Mouse (Mus musculus): ENCODE measurements around the gene Asb15. TPM values are rescaled to one million over a fixed set of nuclear protein-coding genes. Genes with fewer than 3 reads are reported as not detected.

The Asb15 gene
- polyA plus RNA-seq, 1 experiment from 2014 or later: not detected

- no peak within 1 kb of the TSS for H3K4me3 ChIP-seq (ENCODE audit: low read depth, low read length)
- WGBS: 79% methylated on average over 10 of the region's 10 CpGs
These were observed 69.6 kb downstream of the Asb15 start, which contains the start of gene Lmod2 for GRCm38 (mm10) chr6:24597500-24597899. Gene Lmod2, plus strand, starts transcription at chr6:24597762.

GRCm38 (mm10) chr6:24599179-24599578 is 71.2 kb downstream of the Asb15 start:
- no peak overlapping the region for H3K9ac ChIP-seq (ENCODE audit: low read length)
- no peak overlapping the region for H3K4me2 ChIP-seq (ENCODE audit: low read depth, severe bottlenecking)
- ATAC-seq (ENCODE audit: insufficient number of reproducible peaks, low FRiP score, low TSS enrichment, low read depth): no peak
- DNase-seq (ENCODE audit: low spot score): no peak
- H3K36me3 ChIP-seq (ENCODE audit: control insufficient read depth, insufficient read depth, low read length): no peaks in the 10 kb centered on the region
- no peaks in the 10 kb centered on the region for H3K9me3 ChIP-seq (ENCODE audit: control insufficient read depth, low read length)
- H3K4me3 ChIP-seq (ENCODE audit: low read depth, low read length): no peak overlapping the region
- 94% methylated on average over 6 of the region's 6 CpGs for WGBS
- H3K27ac ChIP-seq (replicated peaks; ENCODE audit: low read depth, low read length): no peak overlapping the region
- H3K4me1 ChIP-seq (ENCODE audit: control insufficient read depth, insufficient read depth, low read length): no peaks in the 10 kb centered on the region
- H3K27me3 ChIP-seq (ENCODE audit: control insufficient read depth, insufficient read depth, low read length): no peaks in the 10 kb centered on the region

More at GRCm38 (mm10) chr6:24597500-24597899, 69.6 kb downstream of the Asb15 start, which contains the start of gene Lmod2:
- ATAC-seq (ENCODE audit: insufficient number of reproducible peaks, low FRiP score, low TSS enrichment, low read depth): no peak
- H3K27ac ChIP-seq (replicated peaks; ENCODE audit: low read depth, low read length): no peak within 1 kb of the TSS
- H3K9ac ChIP-seq (ENCODE audit: low read length): no peak within 1 kb of the TSS
- no peak for DNase-seq (ENCODE audit: low spot score)
- no peaks in the 10 kb centered on the region for H3K4me1 ChIP-seq (ENCODE audit: control insufficient read depth, insufficient read depth, low read length)
- no peak within 1 kb of the TSS for H3K4me2 ChIP-seq (ENCODE audit: low read depth, severe bottlenecking)
- H3K9me3 ChIP-seq (ENCODE audit: control insufficient read depth, low read length): no peaks in the 10 kb centered on the region
- no peaks in the 10 kb centered on the region for H3K36me3 ChIP-seq (ENCODE audit: control insufficient read depth, insufficient read depth, low read length)
- H3K27me3 ChIP-seq (ENCODE audit: control insufficient read depth, insufficient read depth, low read length): no peaks in the 10 kb centered on the region

- WGBS: 96% methylated on average over 5 of the region's 5 CpGs
- no peaks in the 10 kb centered on the region for H3K4me1 ChIP-seq (ENCODE audit: control insufficient read depth, insufficient read depth, low read length)
- no peaks in the 10 kb centered on the region for H3K27me3 ChIP-seq (ENCODE audit: control insufficient read depth, insufficient read depth, low read length)
- H3K4me3 ChIP-seq (ENCODE audit: low read depth, low read length): no peak overlapping the region
- no peak overlapping the region for H3K9ac ChIP-seq (ENCODE audit: low read length)
- H3K36me3 ChIP-seq (ENCODE audit: control insufficient read depth, insufficient read depth, low read length): no peaks in the 10 kb centered on the region
- H3K4me2 ChIP-seq (ENCODE audit: low read depth, severe bottlenecking): no peak overlapping the region
- no peak overlapping the region for H3K27ac ChIP-seq (replicated peaks; ENCODE audit: low read depth, low read length)
- H3K9me3 ChIP-seq (ENCODE audit: control insufficient read depth, low read length): no peaks in the 10 kb centered on the region
- ATAC-seq (ENCODE audit: insufficient number of reproducible peaks, low FRiP score, low TSS enrichment, low read depth): no peak
- no peak for DNase-seq (ENCODE audit: low spot score)
These were observed 71.7 kb downstream of the Asb15 start for GRCm38 (mm10) chr6:24599639-24600038.

- no peak overlapping the region for H3K9ac ChIP-seq (ENCODE audit: low read length)
- no peak overlapping the region for H3K27ac ChIP-seq (replicated peaks; ENCODE audit: low read depth, low read length)
- no peaks in the 10 kb centered on the region for H3K27me3 ChIP-seq (ENCODE audit: control insufficient read depth, insufficient read depth, low read length)
- no peak overlapping the region for H3K4me3 ChIP-seq (ENCODE audit: low read depth, low read length)
- no peaks in the 10 kb centered on the region for H3K9me3 ChIP-seq (ENCODE audit: control insufficient read depth, low read length)
- no peaks in the 10 kb centered on the region for H3K36me3 ChIP-seq (ENCODE audit: control insufficient read depth, insufficient read depth, low read length)
- no peak for DNase-seq (ENCODE audit: low spot score)
- H3K4me2 ChIP-seq (ENCODE audit: low read depth, severe bottlenecking): no peak overlapping the region
- 87% methylated on average over 6 of the region's 6 CpGs for WGBS
- ATAC-seq (ENCODE audit: insufficient number of reproducible peaks, low FRiP score, low TSS enrichment, low read depth): no peak
- H3K4me1 ChIP-seq (ENCODE audit: control insufficient read depth, insufficient read depth, low read length): no peaks in the 10 kb centered on the region
These were observed 72.2 kb downstream of the Asb15 start for GRCm38 (mm10) chr6:24600134-24600533.

- ATAC-seq (ENCODE audit: insufficient number of reproducible peaks, low FRiP score, low TSS enrichment, low read depth): no peak
- Histone ChIP-seq H3K9me3 (ENCODE audit: control insufficient read depth, low read length) (no peaks in the 10 kb centered on the region), H3K4me2 (ENCODE audit: low read depth, severe bottlenecking) (no peak overlapping the region), H3K27me3 (ENCODE audit: control insufficient read depth, insufficient read depth, low read length) (no peaks in the 10 kb centered on the region), H3K4me3 (ENCODE audit: low read depth, low read length) (no peak overlapping the region), H3K4me1 (ENCODE audit: control insufficient read depth, insufficient read depth, low read length) (no peaks in the 10 kb centered on the region), H3K9ac (ENCODE audit: low read length) (no peak overlapping the region), H3K36me3 (ENCODE audit: control insufficient read depth, insufficient read depth, low read length) (no peaks in the 10 kb centered on the region), H3K27ac (replicated peaks; ENCODE audit: low read depth, low read length) (no peak overlapping the region)
- WGBS: 62% methylated on average over 4 of the region's 4 CpGs
- DNase-seq (ENCODE audit: low spot score): no peak
These were observed 72.8 kb downstream of the Asb15 start for GRCm38 (mm10) chr6:24600726-24601125.

- DNase-seq (ENCODE audit: low spot score) (no peak), ATAC-seq (ENCODE audit: insufficient number of reproducible peaks, low FRiP score, low TSS enrichment, low read depth) (no peak)
- WGBS: 50% methylated on average over 1 of the region's 1 CpGs
- Histone ChIP-seq H3K9ac (ENCODE audit: low read length) (no peak overlapping the region), H3K4me1 (ENCODE audit: control insufficient read depth, insufficient read depth, low read length) (no peaks in the 10 kb centered on the region), H3K27ac (replicated peaks; ENCODE audit: low read depth, low read length) (no peak overlapping the region), H3K4me3 (ENCODE audit: low read depth, low read length) (no peak overlapping the region), H3K9me3 (ENCODE audit: control insufficient read depth, low read length) (no peaks in the 10 kb centered on the region), H3K27me3 (ENCODE audit: control insufficient read depth, insufficient read depth, low read length) (no peaks in the 10 kb centered on the region), H3K36me3 (ENCODE audit: control insufficient read depth, insufficient read depth, low read length) (no peaks in the 10 kb centered on the region), H3K4me2 (ENCODE audit: low read depth, severe bottlenecking) (no peak overlapping the region)
These were observed 73.7 kb downstream of the Asb15 start for GRCm38 (mm10) chr6:24601668-24602067.

GRCm38 (mm10) chr6:24602351-24602750 is 74.4 kb downstream of the Asb15 start:
- no peak overlapping the region for H3K9ac ChIP-seq (ENCODE audit: low read length)
- no peaks in the 10 kb centered on the region for H3K36me3 ChIP-seq (ENCODE audit: control insufficient read depth, insufficient read depth, low read length)
- DNase-seq (ENCODE audit: low spot score): no peak
- H3K27ac ChIP-seq (replicated peaks; ENCODE audit: low read depth, low read length): no peak overlapping the region
- H3K9me3 ChIP-seq (ENCODE audit: control insufficient read depth, low read length): no peaks in the 10 kb centered on the region
- no peaks in the 10 kb centered on the region for H3K4me1 ChIP-seq (ENCODE audit: control insufficient read depth, insufficient read depth, low read length)
- no peak for ATAC-seq (ENCODE audit: insufficient number of reproducible peaks, low FRiP score, low TSS enrichment, low read depth)
- H3K4me3 ChIP-seq (ENCODE audit: low read depth, low read length): no peak overlapping the region
- 79% methylated on average over 3 of the region's 3 CpGs for WGBS
- H3K27me3 ChIP-seq (ENCODE audit: control insufficient read depth, insufficient read depth, low read length): no peaks in the 10 kb centered on the region
- H3K4me2 ChIP-seq (ENCODE audit: low read depth, severe bottlenecking): no peak overlapping the region

- Histone ChIP-seq H3K4me3 (ENCODE audit: low read depth, low read length) (no peak overlapping the region), H3K9me3 (ENCODE audit: control insufficient read depth, low read length) (no peaks in the 10 kb centered on the region), H3K4me2 (ENCODE audit: low read depth, severe bottlenecking) (no peak overlapping the region), H3K27ac (replicated peaks; ENCODE audit: low read depth, low read length) (no peak overlapping the region), H3K4me1 (ENCODE audit: control insufficient read depth, insufficient read depth, low read length) (no peaks in the 10 kb centered on the region), H3K9ac (ENCODE audit: low read length) (no peak overlapping the region), H3K27me3 (ENCODE audit: control insufficient read depth, insufficient read depth, low read length) (no peaks in the 10 kb centered on the region), H3K36me3 (ENCODE audit: control insufficient read depth, insufficient read depth, low read length) (no peaks in the 10 kb centered on the region)
- ATAC-seq (ENCODE audit: insufficient number of reproducible peaks, low FRiP score, low TSS enrichment, low read depth) (no peak), DNase-seq (ENCODE audit: low spot score) (no peak)
- WGBS: 88% methylated on average over 5 of the region's 5 CpGs
These were observed 75.0 kb downstream of the Asb15 start for GRCm38 (mm10) chr6:24602993-24603392.

- no peak overlapping the region for H3K4me2 ChIP-seq (ENCODE audit: low read depth, severe bottlenecking)
- no peak for ATAC-seq (ENCODE audit: insufficient number of reproducible peaks, low FRiP score, low TSS enrichment, low read depth)
- H3K27ac ChIP-seq (replicated peaks; ENCODE audit: low read depth, low read length): no peak overlapping the region
- H3K4me1 ChIP-seq (ENCODE audit: control insufficient read depth, insufficient read depth, low read length): no peaks in the 10 kb centered on the region
- H3K36me3 ChIP-seq (ENCODE audit: control insufficient read depth, insufficient read depth, low read length): no peaks in the 10 kb centered on the region
- H3K9me3 ChIP-seq (ENCODE audit: control insufficient read depth, low read length): no peaks in the 10 kb centered on the region
- no peak overlapping the region for H3K4me3 ChIP-seq (ENCODE audit: low read depth, low read length)
- no peaks in the 10 kb centered on the region for H3K27me3 ChIP-seq (ENCODE audit: control insufficient read depth, insufficient read depth, low read length)
- DNase-seq (ENCODE audit: low spot score): no peak
- WGBS: 92% methylated on average over 7 of the region's 7 CpGs
- H3K9ac ChIP-seq (ENCODE audit: low read length): no peak overlapping the region
These were observed 76.3 kb downstream of the Asb15 start for GRCm38 (mm10) chr6:24604289-24604688.
